Mouse (Mus musculus) myocyte (in vitro differentiated cells): ENCODE measurements around the gene Akt1.

Source experiments
- E2F4 ChIP-seq: IDR thresholded peaks from one replicate; pipeline ENCODE4 v1.6.1; 2011; ENCODE audit warnings: mild to moderate bottlenecking, control low read depth, moderate library complexity; ENCODE audit not compliant: insufficient read depth
- MAX ChIP-seq: IDR thresholded peaks from one replicate; pipeline ENCODE4 v1.6.1; 2011; ENCODE audit warnings: low read depth, mild to moderate bottlenecking, control low read depth
- MYOD1 ChIP-seq, 3 experiments: IDR thresholded peaks; one replicate each; pipeline ENCODE4 v1.6.1; 2011; ENCODE audit warnings: control low read depth in 2 of 3, low read depth in 2 of 3, mild to moderate bottlenecking in 2 of 3, moderate library complexity in 1 of 3; ENCODE audit not compliant: insufficient read length in 2 of 3, control insufficient read depth in 1 of 3
- MYOG ChIP-seq, 3 experiments: IDR thresholded peaks; one replicate each; pipeline ENCODE4 v1.6.1; 2011; ENCODE audit warnings: control low read depth in 2 of 3, low read depth in 2 of 3, mild to moderate bottlenecking in 2 of 3; ENCODE audit not compliant: insufficient read length in 2 of 3, control insufficient read depth in 1 of 3, insufficient read depth in 1 of 3
- POLR2A ChIP-seq: IDR thresholded peaks from one replicate; pipeline ENCODE4 v1.6.1; 2011; ENCODE audit warnings: low read depth, mild to moderate bottlenecking, control low read depth, moderate library complexity; ENCODE audit not compliant: insufficient read length
- POLR2AphosphoS2 ChIP-seq: IDR thresholded peaks from one replicate; pipeline ENCODE4 v1.6.1; 2011; ENCODE audit warnings: low read depth, control low read depth; ENCODE audit not compliant: insufficient read length
- TCF12 ChIP-seq: IDR thresholded peaks from one replicate; pipeline ENCODE4 v1.6.1; 2011; ENCODE audit warnings: mild to moderate bottlenecking, control low read depth; ENCODE audit not compliant: poor library complexity, insufficient read depth, severe bottlenecking
- TCF3 ChIP-seq: IDR thresholded peaks from one replicate; pipeline ENCODE4 v1.6.1; 2011; ENCODE audit warnings: low read depth, control low read depth; ENCODE audit not compliant: insufficient read length
- USF1 ChIP-seq: IDR thresholded peaks from one replicate; pipeline ENCODE4 v1.6.1; 2011; ENCODE audit warnings: low read depth, mild to moderate bottlenecking, control low read depth, moderate library complexity

DNA sequence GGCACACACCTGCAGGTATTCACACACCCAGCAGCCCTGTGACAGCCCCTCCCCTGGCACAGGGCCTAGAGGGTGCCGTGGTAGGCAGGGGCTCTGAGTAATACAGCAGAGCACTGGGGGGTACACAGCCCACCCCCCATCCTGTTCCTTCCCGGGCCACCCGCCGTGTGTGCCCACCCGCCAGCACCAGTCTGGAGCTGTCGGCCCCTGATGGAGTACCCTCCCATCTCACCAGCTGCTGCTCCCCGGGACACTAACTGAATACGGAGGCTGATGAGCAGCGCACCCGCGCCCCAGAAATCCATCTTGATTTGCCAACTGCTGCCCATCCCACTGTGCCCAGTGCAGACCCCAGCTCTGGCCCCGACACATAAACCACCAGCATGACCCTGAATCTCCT lies 11.0 kb downstream of the Akt1 start:
- TF ChIP-seq POLR2A (no peak), USF1 (no peak), POLR2AphosphoS2 (no peak), MAX (no peak), MYOG (IDR thresholded peaks at IDR 0.05; ENCODE audit: control insufficient read depth in 1 of 3, insufficient read depth in 1 of 3, insufficient read length in 2 of 3, low read depth in 2 of 3) (no peak), E2F4 (no peak), MYOD1 (IDR thresholded peaks at IDR 0.05; ENCODE audit: control insufficient read depth in 1 of 3, insufficient read length in 2 of 3, low read depth in 2 of 3) (no peak), TCF3 (no peak), TCF12 (no peak)
